ENCODE assay signal across 8 mouse cellular contexts in genomic region chr9:109862397-109863044, GRCm38 (mm10). TPM values are rescaled to one million over a fixed set of nuclear protein-coding genes. Genes with fewer than 3 reads are reported as not detected.
DNase-seq lines count a peak whose midpoint lies in the region; ATAC-seq lines count a peak whose summit lies in the region.

No protein-coding gene starts in this region.

- H3K36me3 ChIP-seq in hindbrain, embryonic 10.5 days: no peaks in the 10 kb centered on the region

- no peaks in the 10 kb centered on the region; the same call in 1 of the 2 replicates for H3K4me1 ChIP-seq in hindbrain, embryonic 10.5 days (replicated peaks)

- no peaks in the 10 kb centered on the region for H3K9me3 ChIP-seq in hindbrain, embryonic 10.5 days

- H3K27me3 ChIP-seq in hindbrain, embryonic 10.5 days (ENCODE audit: insufficient read depth, poor library complexity, severe bottlenecking): no peaks in the 10 kb centered on the region; the same call in 1 of the 2 replicates

- 25% methylated on average over 20 of the region's 20 CpGs for WGBS in hindbrain, embryonic 10.5 days

- peak; percentile 85 for DNase-seq in MN1 (ENCODE audit: low spot score)
- DNase-seq in cerebellum, adult 9-10 months: peak; percentile 64
- peak; percentile 86 for DNase-seq in hindbrain, embryonic 10.5 days (ENCODE audit: low spot score)
- peak; percentile 31 for DNase-seq in layer of hippocampus, adult 9-11 months
- peak; percentile 89 for DNase-seq in lung, postnatal 14 days
- peak; percentile 32 for DNase-seq in retina, adult 2 months (ENCODE audit: low read depth, low spot score)
- peak; percentile 75 to 83 for DNase-seq in thymus, postnatal 36 days

- peak overlapping the region; percentile 35; the same call in 1 of the 2 replicates for H3K27ac ChIP-seq in hindbrain, embryonic 10.5 days

- H3K4me3 ChIP-seq in hindbrain, embryonic 10.5 days: peak overlapping the region; percentile 18; the same call in 1 of the 2 replicates

- ATAC-seq in frontal cortex, adult (ENCODE audit: low TSS enrichment): peak; percentile 72

RNA-seq across cellular contexts. Expression of gene Cdc25a, which starts 12.9 kb away (rescaled TPM):
- polyA plus RNA-seq in hindbrain, embryonic 10.5 days (2016; fragmentation: Nextera tagmentation; extraction: Ambion mirVana): 36.6 and 40.6 TPM in 2 replicates

RNA-seq across cellular contexts. Expression of gene Camp, which starts 13.1 kb away (rescaled TPM):
- polyA plus RNA-seq in hindbrain, embryonic 10.5 days (2016; fragmentation: Nextera tagmentation; extraction: Ambion mirVana): not detected in 2 replicates

RNA-seq across cellular contexts. Expression of gene Nme6, which starts 30.0 kb away (rescaled TPM):
- 106 and 108 TPM in 2 replicates for polyA plus RNA-seq in hindbrain, embryonic 10.5 days (2016; fragmentation: Nextera tagmentation; extraction: Ambion mirVana)

RNA-seq across cellular contexts. Expression of gene Spink8, which starts 50.4 kb away (rescaled TPM):
- polyA plus RNA-seq in hindbrain, embryonic 10.5 days (2016; fragmentation: Nextera tagmentation; extraction: Ambion mirVana): not detected in 2 replicates

Comparison
In these comparisons a context has a peak if more than half of its experiments do, and no peak if none do; other contexts are left out.
1. Peak in every context shown above with its lines: DNase-seq, ATAC-seq, H3K4me3 ChIP-seq and H3K27ac ChIP-seq.
2. DNase-seq: peak in every context shown above with its lines; median percentile 89 in lung, postnatal 14 days; 86 in hindbrain, embryonic 10.5 days; 85 in MN1; 79 in thymus, postnatal 36 days; 64 in cerebellum, adult 9-10 months; 32 in retina, adult 2 months; 31 in layer of hippocampus, adult 9-11 months.